Mouse (Mus musculus) testis, adult 2 months (tissue): ENCODE measurements at regions not wholly inside any gene's neighbourhood (a gene's known extent, or its start where the extent isn't known, plus 50 kb on each side); places are given as distances from the start of the nearest gene placed in this dataset.
"Not testable (repeated sequence)": the region's sequence is repeated elsewhere in the genome, so short reads cannot be mapped to it uniquely, and the experiment has no call there.

Experiments
- H3K27ac ChIP-seq: fragments of 200-500 bp; 2 replicates; pipeline ENCODE4 v1.5.1; 2012; ENCODE audit warnings: low read depth, low read length; ENCODE audit not compliant: control insufficient read depth, insufficient read depth
- H3K27me3 ChIP-seq: fragments of 200-500 bp; 2 replicates; pipeline ENCODE4 v1.6.1; 2012; ENCODE audit warnings: mild to moderate bottlenecking, low read length, moderate library complexity; ENCODE audit not compliant: control insufficient read depth, insufficient read depth
- H3K36me3 ChIP-seq: fragments of 200-500 bp; 2 replicates; pipeline ENCODE4 v1.6.1; 2012; ENCODE audit warnings: mild to moderate bottlenecking, low read length; ENCODE audit not compliant: control insufficient read depth, insufficient read depth
- H3K4me1 ChIP-seq: fragments of 200-500 bp; 2 replicates; pipeline ENCODE4 v1.6.1; 2012; ENCODE audit warnings: low read length; ENCODE audit not compliant: control insufficient read depth, insufficient read depth
- H3K4me3 ChIP-seq: fragments of 200-500 bp; 2 replicates; pipeline ENCODE4 v1.5.1; 2012; ENCODE audit warnings: low read depth, mild to moderate bottlenecking, low read length, moderate library complexity, mixed read lengths; ENCODE audit not compliant: control insufficient read depth
- CTCF ChIP-seq: fragments of 200-500 bp; IDR thresholded peaks from 2 replicates; pipeline ENCODE4 v1.5.1; 2012; ENCODE audit warnings: low read depth, mild to moderate bottlenecking, inconsistent platforms, low read length, moderate library complexity; ENCODE audit not compliant: control insufficient read depth, insufficient read depth, insufficient replicate concordance
- POLR2A ChIP-seq: fragments of 200-500 bp; IDR thresholded peaks from 2 replicates; pipeline ENCODE4 v1.6.1; 2012; ENCODE audit warnings: low read depth, mild to moderate bottlenecking, inconsistent platforms, low read length, moderate library complexity; ENCODE audit not compliant: control insufficient read depth

DNA sequence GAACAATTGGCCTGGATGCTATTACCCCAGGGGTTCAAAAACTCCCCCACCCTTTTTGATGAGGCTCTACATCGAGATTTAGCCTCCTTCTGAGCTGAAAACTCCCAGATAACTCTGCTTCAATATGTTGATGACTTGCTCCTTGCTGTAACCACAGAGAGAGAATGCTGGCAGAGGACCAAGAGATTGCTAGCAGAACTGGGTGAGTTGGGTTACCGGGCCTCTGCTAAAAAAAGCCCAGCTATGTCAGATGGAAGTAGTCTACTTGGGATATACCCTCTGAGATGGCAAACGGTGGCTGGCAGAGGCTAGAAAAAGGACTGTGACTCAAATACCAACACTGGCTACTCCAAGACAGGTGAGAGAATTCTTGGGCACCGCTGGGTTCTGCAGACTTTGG, 63.9 kb upstream of the Gm906 start:
- not testable (repeated sequence) for H3K4me3 ChIP-seq, H3K4me1 ChIP-seq, H3K27me3 ChIP-seq, H3K36me3 ChIP-seq, H3K27ac ChIP-seq

DNA sequence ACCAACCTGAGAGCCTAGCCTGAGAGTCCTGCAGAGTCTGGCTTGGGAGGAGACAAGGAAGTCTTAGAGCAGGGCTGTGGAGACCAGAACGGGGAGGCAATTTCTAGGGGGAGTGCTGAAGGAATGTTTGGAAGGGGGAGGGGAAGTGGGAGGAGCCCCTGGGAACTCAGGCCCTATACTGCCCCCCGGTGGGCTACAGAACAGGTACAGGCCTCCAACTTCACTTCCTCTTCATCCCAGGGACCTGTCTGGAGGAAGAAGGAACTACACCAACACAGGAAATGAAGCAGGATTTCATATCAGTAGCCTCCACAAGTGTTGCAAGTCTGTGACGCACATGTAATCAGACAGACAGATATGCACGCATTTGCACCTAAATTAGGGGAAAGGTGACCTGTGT, 72.4 kb upstream of the Gm906 start:
- H3K4me1 ChIP-seq: peaks cover 5% of the 10 kb centered on the region
- H3K36me3 ChIP-seq: no peaks in the 10 kb centered on the region
- H3K27ac ChIP-seq: peak overlapping the region; percentile 84
- H3K27me3 ChIP-seq: no peaks in the 10 kb centered on the region
- H3K4me3 ChIP-seq: peak overlapping the region; percentile 76
- TF ChIP-seq POLR2A: no peak
- TF ChIP-seq CTCF: no peak

DNA sequence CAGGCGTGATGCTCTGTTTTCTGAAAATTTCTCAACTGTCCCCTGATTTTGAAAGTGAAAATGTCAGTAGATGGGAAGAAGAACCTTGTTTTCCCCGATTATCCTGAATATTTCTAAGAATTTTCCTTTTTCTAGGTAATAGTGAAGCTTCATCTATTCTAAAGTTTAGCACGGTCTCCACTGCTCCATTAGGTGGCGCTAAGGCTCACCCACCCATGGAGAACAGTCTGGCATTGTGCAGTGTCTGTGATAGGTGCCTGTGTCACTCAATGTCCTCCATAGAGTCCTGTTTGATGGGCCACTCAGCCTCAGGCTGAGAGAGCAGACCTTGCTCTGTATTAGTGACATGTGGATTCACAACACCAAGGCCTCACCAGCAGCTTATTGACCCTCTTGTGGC, 78.5 kb upstream of the Gm906 start:
- Histone ChIP-seq H3K36me3 (no peaks in the 10 kb centered on the region), H3K4me3 (no peak overlapping the region), H3K4me1 (no peaks in the 10 kb centered on the region), H3K27ac (no peak overlapping the region), H3K27me3 (no peaks in the 10 kb centered on the region)
- TF ChIP-seq POLR2A: no peak
- peak; percentile 15; the same call in 1 of the 2 replicates for TF ChIP-seq CTCF

DNA sequence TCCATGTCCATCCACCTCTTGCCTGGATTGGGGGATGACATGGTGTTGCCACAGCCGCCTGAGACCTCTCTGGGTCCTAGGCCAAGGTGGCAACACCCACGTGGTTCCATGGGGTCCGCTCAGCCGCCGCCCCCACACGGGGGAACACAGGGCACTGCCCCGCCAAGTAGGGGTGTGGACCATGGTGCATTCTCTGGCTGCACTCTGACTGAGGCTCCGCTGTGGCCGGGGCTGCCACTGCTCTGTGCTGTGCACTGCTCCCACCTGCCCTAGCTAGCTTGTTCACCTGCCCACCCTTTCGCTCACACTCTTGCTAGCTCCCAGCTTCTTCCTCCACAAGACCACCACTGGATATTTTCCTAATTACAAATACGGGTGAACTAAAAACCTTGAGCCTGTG, 73.5 kb upstream of the Fbxw17 start:
- Histone ChIP-seq H3K27me3 (no peaks in the 10 kb centered on the region), H3K4me1 (no peaks in the 10 kb centered on the region; the same call in 1 of the 2 replicates), H3K36me3 (no peaks in the 10 kb centered on the region), H3K4me3 (no peak overlapping the region), H3K27ac (no peak overlapping the region)
- TF ChIP-seq CTCF (no peak), POLR2A (no peak)

DNA sequence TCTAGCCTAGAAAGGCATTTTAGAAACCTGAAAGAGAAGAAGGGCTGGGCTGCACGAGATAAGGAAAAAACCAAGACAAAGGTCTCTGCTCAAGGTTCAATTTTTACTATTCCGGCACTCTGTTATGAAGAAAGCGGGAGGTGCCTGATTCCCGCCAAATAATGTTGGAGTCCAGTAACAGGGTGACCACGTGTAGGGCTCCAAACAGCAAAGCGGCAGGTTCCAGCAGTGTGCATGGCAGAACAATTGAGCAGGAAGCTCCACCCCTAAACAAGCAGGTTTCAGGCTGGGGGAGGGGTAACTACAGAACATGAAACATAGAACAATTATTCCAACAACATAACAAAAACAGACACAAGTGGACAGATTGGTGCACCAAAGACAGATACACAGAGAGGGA, 65.7 kb upstream of the Fbxw17 start:
- TF ChIP-seq POLR2A (no peak), CTCF (no peak)
- H3K4me1 ChIP-seq: no peaks in the 10 kb centered on the region
- H3K27me3 ChIP-seq: no peaks in the 10 kb centered on the region
- H3K36me3 ChIP-seq: no peaks in the 10 kb centered on the region
- no peak overlapping the region for H3K4me3 ChIP-seq
- no peak overlapping the region for H3K27ac ChIP-seq

DNA sequence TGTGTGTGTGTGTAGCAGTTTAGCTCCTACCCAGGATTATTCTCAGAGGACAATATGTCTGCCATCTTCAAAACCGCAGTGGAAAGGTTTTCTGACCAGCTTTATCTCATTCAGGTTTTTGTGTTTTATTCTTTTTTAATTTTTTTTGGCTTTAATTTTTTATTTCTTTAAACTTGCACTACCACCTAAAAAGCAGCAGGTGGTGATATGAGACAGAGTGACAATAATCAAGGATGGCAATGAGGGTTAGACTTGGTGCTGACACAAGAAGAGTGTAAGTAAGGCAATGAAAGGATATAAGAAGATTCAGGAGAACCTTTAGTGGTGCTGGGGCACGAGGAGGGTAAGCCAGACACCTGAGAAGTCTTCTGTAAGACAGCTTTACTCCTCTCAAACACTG, 62.4 kb upstream of the Fbxw17 start:
- H3K36me3 ChIP-seq: no peaks in the 10 kb centered on the region
- no peaks in the 10 kb centered on the region for H3K27me3 ChIP-seq
- TF ChIP-seq POLR2A (no peak), CTCF (no peak)
- H3K27ac ChIP-seq: no peak overlapping the region
- no peaks in the 10 kb centered on the region for H3K4me1 ChIP-seq
- H3K4me3 ChIP-seq: no peak overlapping the region

DNA sequence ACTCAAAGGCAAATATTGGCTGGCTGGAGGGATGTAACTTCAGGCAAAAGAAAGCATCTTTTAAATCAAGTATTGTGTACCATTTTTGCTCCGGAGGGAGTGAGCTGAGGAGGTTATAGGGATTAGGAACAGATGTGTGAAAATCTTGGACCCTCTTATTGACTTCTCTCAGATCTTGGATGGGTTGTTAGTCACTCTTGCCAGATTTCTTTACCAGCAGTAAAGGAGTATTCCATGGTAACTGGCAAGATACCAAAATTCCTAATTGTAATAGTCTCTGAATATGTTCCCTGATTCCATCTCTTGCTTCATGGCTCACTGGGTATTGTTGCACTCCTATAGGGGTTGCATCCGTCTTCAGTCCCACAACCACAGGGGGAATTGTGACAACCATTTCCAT, 58.1 kb upstream of the Fbxw17 start:
- no peak overlapping the region for H3K4me3 ChIP-seq
- TF ChIP-seq CTCF: no peak
- TF ChIP-seq POLR2A: no peak
- no peaks in the 10 kb centered on the region for H3K27me3 ChIP-seq
- no peaks in the 10 kb centered on the region for H3K4me1 ChIP-seq
- no peaks in the 10 kb centered on the region for H3K36me3 ChIP-seq
- H3K27ac ChIP-seq: no peak overlapping the region
